Mouse (Mus musculus): Measurements from ENCODE around the gene Klf7.

- TF ChIP-seq CTCF (IDR thresholded peaks at IDR 0.05) (no peak), EP300 (IDR thresholded peaks at IDR 0.05; ENCODE audit: insufficient read depth, low read depth, low read length) (0 out of 2 replicates have a peak, but pooled peaks have one; percentile 24), POLR2A (IDR thresholded peaks at IDR 0.05; ENCODE audit: insufficient read depth, low read depth, low read length) (no peak)
Observed at GRCm38 (mm10) chr1:64019127-64019635, 102.9 kb downstream of the Klf7 start.
